Mouse (Mus musculus) hindbrain, embryonic 10.5 days (tissue): ENCODE measurements around the gene Rbms3. TPM values are rescaled to one million over a fixed set of nuclear protein-coding genes. Genes with fewer than 3 reads are reported as not detected.

Source experiments
- DNase-seq: peaks from one replicate; pipeline ENCODE4 v3.0.0-alpha.2; 2017; ENCODE audit warnings: low spot score
- H3K27ac ChIP-seq: fragments of 300-500 bp; sonication (generic); 2 replicates; pipeline ENCODE4 v1.5.1; 2016; ENCODE audit warnings: mild to moderate bottlenecking, moderate library complexity
- H3K27me3 ChIP-seq: fragments of 300-500 bp; sonication (generic); 2 replicates; pipeline ENCODE4 v1.6.1; 2016; ENCODE audit warnings: mild to moderate bottlenecking; ENCODE audit not compliant: poor library complexity, insufficient read depth, severe bottlenecking
- H3K36me3 ChIP-seq: fragments of 300-500 bp; sonication (generic); 2 replicates; pipeline ENCODE4 v1.6.1; 2016; ENCODE audit warnings: mild to moderate bottlenecking, moderate library complexity
- H3K4me1 ChIP-seq: fragments of 300-500 bp; sonication (generic); replicated peaks from 2 replicates; pipeline ENCODE4 v1.6.1; 2016; ENCODE audit warnings: mild to moderate bottlenecking
- H3K4me3 ChIP-seq: fragments of 300-500 bp; sonication (generic); 2 replicates; pipeline ENCODE4 v1.5.1; 2016; ENCODE audit warnings: mild to moderate bottlenecking, moderate library complexity
- H3K9me3 ChIP-seq: fragments of 300-500 bp; sonication (generic); 2 replicates; pipeline ENCODE4 v1.6.1; 2016; ENCODE audit warnings: mild to moderate bottlenecking, moderate library complexity
- WGBS: fragments of 180-500 bp; shearing (Covaris S2); methylation state at CpG from one replicate; pipeline ENCODE4 v1.1.7; 2016; 5-methylcytosine and 5-hydroxymethylcytosine counted together
- polyA plus RNA-seq: library from polyadenylated mRNA; unstranded; fragments of >200 nt; fragmentation: Nextera tagmentation; extraction: Ambion mirVana; gene quantifications from 2 replicates; pipeline ENCODE4 v1.2.1, GENCODE M21; 2016

The Rbms3 gene
- polyA plus RNA-seq, 1 experiment from 2014 or later, result 22.1 TPM

- Histone ChIP-seq H3K4me3 (no peak overlapping the region), H3K27ac (peak overlapping the region; percentile 16; the same call in 1 of the 2 replicates), H3K4me1 (no peaks in the 10 kb centered on the region), H3K27me3 (no peaks in the 10 kb centered on the region), H3K36me3 (no peaks in the 10 kb centered on the region), H3K9me3 (no peaks in the 10 kb centered on the region)
- DNase-seq, result peak; percentile 23
- 58% methylated on average over 8 of the region's 8 CpGs for WGBS
Measured at GRCm38 (mm10) chr9:116556641-116557040, 1073.1 kb downstream of the Rbms3 start.

GRCm38 (mm10) chr9:116553181-116553580 lies 1076.5 kb downstream of the Rbms3 start:
- DNase-seq, result no peak
- no peaks in the 10 kb centered on the region for H3K36me3 ChIP-seq
- H3K27ac ChIP-seq, result no peak overlapping the region
- no peak overlapping the region for H3K4me3 ChIP-seq
- H3K27me3 ChIP-seq, result no peaks in the 10 kb centered on the region
- H3K9me3 ChIP-seq, result no peaks in the 10 kb centered on the region
- 88% methylated on average over 3 of the region's 3 CpGs for WGBS
- no peaks in the 10 kb centered on the region for H3K4me1 ChIP-seq

- no peaks in the 10 kb centered on the region for H3K27me3 ChIP-seq
- WGBS, result 90% methylated on average over 4 of the region's 4 CpGs
- no peaks in the 10 kb centered on the region for H3K9me3 ChIP-seq
- no peak overlapping the region for H3K27ac ChIP-seq
- no peaks in the 10 kb centered on the region for H3K36me3 ChIP-seq
- DNase-seq, result no peak
- H3K4me1 ChIP-seq, result no peaks in the 10 kb centered on the region
- no peak overlapping the region for H3K4me3 ChIP-seq
Measured at GRCm38 (mm10) chr9:116546156-116546555, 1083.6 kb downstream of the Rbms3 start.

GRCm38 (mm10) chr9:116542793-116543192 lies 1086.9 kb downstream of the Rbms3 start:
- Histone ChIP-seq H3K36me3 (no peaks in the 10 kb centered on the region), H3K27ac (no peak overlapping the region), H3K4me3 (no peak overlapping the region), H3K27me3 (no peaks in the 10 kb centered on the region), H3K4me1 (no peaks in the 10 kb centered on the region), H3K9me3 (no peaks in the 10 kb centered on the region)
- 88% methylated on average over 4 of the region's 4 CpGs for WGBS
- no peak for DNase-seq

- H3K9me3 ChIP-seq, result no peaks in the 10 kb centered on the region
Measured at GRCm38 (mm10) chr9:116541976-116542375, 1087.7 kb downstream of the Rbms3 start.

GRCm38 (mm10) chr9:116535709-116536108 lies 1094.0 kb downstream of the Rbms3 start:
- H3K27me3 ChIP-seq, result no peaks in the 10 kb centered on the region
- H3K36me3 ChIP-seq, result no peaks in the 10 kb centered on the region
- WGBS, result 64% methylated on average over 3 of the region's 3 CpGs
- DNase-seq, result peak; percentile 53
- no peak overlapping the region for H3K27ac ChIP-seq
- 0 out of 2 replicates have a peak, but pooled peaks cover 4% of the 10 kb centered on the region for H3K9me3 ChIP-seq
- no peak overlapping the region for H3K4me3 ChIP-seq
- no peaks in the 10 kb centered on the region for H3K4me1 ChIP-seq

More at GRCm38 (mm10) chr9:116541976-116542375, 1087.7 kb downstream of the Rbms3 start:
- H3K36me3 ChIP-seq, result no peaks in the 10 kb centered on the region
- 86% methylated on average over 7 of the region's 7 CpGs for WGBS
- no peak for DNase-seq
- no peak overlapping the region for H3K4me3 ChIP-seq
- no peaks in the 10 kb centered on the region for H3K27me3 ChIP-seq
- H3K27ac ChIP-seq, result no peak overlapping the region
- no peaks in the 10 kb centered on the region for H3K4me1 ChIP-seq

- no peaks in the 10 kb centered on the region for H3K4me1 ChIP-seq
- no peak overlapping the region for H3K4me3 ChIP-seq
- DNase-seq, result no peak
- no peak overlapping the region for H3K27ac ChIP-seq
- H3K36me3 ChIP-seq, result no peaks in the 10 kb centered on the region
- H3K27me3 ChIP-seq, result no peaks in the 10 kb centered on the region
- 0 out of 2 replicates have a peak, but pooled peaks cover 4% of the 10 kb centered on the region for H3K9me3 ChIP-seq
- WGBS, result 77% methylated on average over 5 of the region's 5 CpGs
Measured at GRCm38 (mm10) chr9:116533381-116533780, 1096.3 kb downstream of the Rbms3 start.

GRCm38 (mm10) chr9:116531121-116531520 lies 1098.6 kb downstream of the Rbms3 start:
- no peak overlapping the region for H3K27ac ChIP-seq
- no peaks in the 10 kb centered on the region for H3K27me3 ChIP-seq
- 93% methylated on average over 4 of the region's 4 CpGs for WGBS
- DNase-seq, result no peak
- H3K9me3 ChIP-seq, result 0 out of 2 replicates have a peak, but pooled peaks cover 4% of the 10 kb centered on the region
- H3K4me3 ChIP-seq, result no peak overlapping the region
- no peaks in the 10 kb centered on the region for H3K36me3 ChIP-seq
- no peaks in the 10 kb centered on the region for H3K4me1 ChIP-seq

- Histone ChIP-seq H3K4me1 (no peaks in the 10 kb centered on the region), H3K9me3 (no peaks in the 10 kb centered on the region), H3K4me3 (no peak overlapping the region), H3K36me3 (no peaks in the 10 kb centered on the region), H3K27me3 (no peaks in the 10 kb centered on the region), H3K27ac (no peak overlapping the region)
- WGBS, result 86% methylated on average over 5 of the region's 5 CpGs
- DNase-seq, result no peak
Measured at GRCm38 (mm10) chr9:116524386-116524785, 1105.3 kb downstream of the Rbms3 start.
